Mouse (Mus musculus): Measurements from ENCODE around the gene Cpn1.

GRCm38 (mm10) chr19:44032046-44032744 is 45.8 kb upstream of the Cpn1 start:
- TF ChIP-seq CTCF (IDR thresholded peaks at IDR 0.05; ENCODE audit: borderline replicate concordance, control insufficient read depth, extremely low read depth, insufficient read depth, low read length, poor library complexity): no peak
- TF ChIP-seq POLR2A (IDR thresholded peaks at IDR 0.05; ENCODE audit: control insufficient read depth, extremely low read depth, insufficient read depth, low read length, poor library complexity): no peak
